Mouse (Mus musculus) testis, adult 2 months (tissue): ENCODE measurements around the gene Chaf1b.

Experiments
- CTCF ChIP-seq: fragments of 200-500 bp; IDR thresholded peaks from 2 replicates; pipeline ENCODE4 v1.5.1; 2012; ENCODE audit warnings: low read depth, mild to moderate bottlenecking, inconsistent platforms, low read length, moderate library complexity; ENCODE audit not compliant: control insufficient read depth, insufficient read depth, insufficient replicate concordance
- POLR2A ChIP-seq: fragments of 200-500 bp; IDR thresholded peaks from 2 replicates; pipeline ENCODE4 v1.6.1; 2012; ENCODE audit warnings: low read depth, mild to moderate bottlenecking, inconsistent platforms, low read length, moderate library complexity; ENCODE audit not compliant: control insufficient read depth

GRCm38 (mm10) chr16:93929370-93930032 is 45.8 kb downstream of the Chaf1b start:
- TF ChIP-seq POLR2A (no peak), CTCF (no peak)
